Mouse (Mus musculus) liver, postnatal 0 days (tissue): ENCODE data around the gene Smyd3. TPM values are rescaled to one million over a fixed set of nuclear protein-coding genes. Genes with fewer than 3 reads are reported as not detected.

ENCODE experiments used
- ATAC-seq: fragments of 200-750 bp; cut with Nextera tagmentation; 2 replicates; pipeline ENCODE4 v1.8.0; 2017; ENCODE audit warnings: mild to moderate bottlenecking, moderate library complexity
- DNase-seq: peaks from one replicate; pipeline ENCODE4 v3.0.0-alpha.2; 2016
- H3K27ac ChIP-seq: fragments of 300-500 bp; sonication (generic); 2 replicates; pipeline ENCODE4 v1.5.1; 2014; ENCODE audit warnings: antibody characterized with exemption, moderate library complexity, mild to moderate bottlenecking, low read depth
- H3K27me3 ChIP-seq: fragments of 300-500 bp; sonication (generic); 2 replicates; pipeline ENCODE4 v1.6.1; 2014; ENCODE audit warnings: low read length, control low read depth, mixed read lengths; ENCODE audit not compliant: insufficient read depth
- H3K36me3 ChIP-seq: fragments of 300-500 bp; sonication (generic); replicated peaks from 2 replicates; pipeline ENCODE4 v1.6.1; 2014; ENCODE audit warnings: mild to moderate bottlenecking, control low read depth, low read length, moderate library complexity, mixed read lengths; ENCODE audit not compliant: insufficient read depth
- H3K4me1 ChIP-seq: fragments of 300-500 bp; sonication (generic); 2 replicates; pipeline ENCODE4 v1.6.1; 2014; ENCODE audit warnings: antibody characterized with exemption, mild to moderate bottlenecking, control low read depth; ENCODE audit not compliant: insufficient read depth
- H3K4me2 ChIP-seq: fragments of 300-500 bp; sonication (generic); 2 replicates; pipeline ENCODE4 v1.6.1; 2014; ENCODE audit warnings: low read depth, mild to moderate bottlenecking, low read length, moderate library complexity, mixed read lengths
- H3K4me3 ChIP-seq: fragments of 300-500 bp; sonication (generic); 2 replicates; pipeline ENCODE4 v1.5.1; 2014; ENCODE audit warnings: low read depth, low read length
- H3K9ac ChIP-seq: fragments of 300-500 bp; sonication (generic); replicated peaks from 2 replicates; pipeline ENCODE4 v1.6.1; 2014; ENCODE audit warnings: mild to moderate bottlenecking, moderate library complexity
- H3K9me3 ChIP-seq: fragments of 300-500 bp; sonication (generic); 2 replicates; pipeline ENCODE4 v1.6.1; 2016; ENCODE audit warnings: mild to moderate bottlenecking, control low read depth, low read length, mixed read lengths
- CTCF ChIP-seq: sonication (generic); IDR thresholded peaks from 2 replicates; pipeline ENCODE4 v1.5.1; 2016; ENCODE audit warnings: antibody characterized with exemption, low read depth
- EP300 ChIP-seq: IDR thresholded peaks from 2 replicates; pipeline ENCODE4 v1.6.1; 2016; ENCODE audit warnings: antibody characterized with exemption, low read depth, mild to moderate bottlenecking
- WGBS: fragments of 180-500 bp; shearing (Covaris S2); extraction: QIAGEN DNeasy Blood & Tissue Kit; methylation state at CpG from one replicate; pipeline ENCODE4 v1.1.7; 2014; ENCODE audit not compliant: insufficient replicate concordance; 5-methylcytosine and 5-hydroxymethylcytosine counted together
- polyA plus RNA-seq: library from polyadenylated mRNA; unstranded; fragments of >200 nt; fragmentation: Nextera tagmentation; extraction: Ambion mirVana; gene quantifications from 2 replicates; pipeline ENCODE4 v1.2.1, GENCODE M21; 2015

Smyd3 gene
- polyA plus RNA-seq, 1 experiment from 2014 or later: 5.1 TPM

GRCm38 (mm10) chr1:179436596-179436995 is 81.2 kb downstream of the Smyd3 start:
- H3K9ac ChIP-seq: no peak overlapping the region
- no peak for ATAC-seq
- no peaks in the 10 kb centered on the region for H3K9me3 ChIP-seq
- peaks cover 6% of the 10 kb centered on the region; the same call in 1 of the 2 replicates for H3K4me1 ChIP-seq
- no peak for TF ChIP-seq CTCF
- TF ChIP-seq EP300: no peak
- WGBS: 88% methylated on average over 11 of the region's 11 CpGs
- no peak overlapping the region for H3K27ac ChIP-seq
- no peak for DNase-seq
- no peak overlapping the region for H3K4me3 ChIP-seq
- no peaks in the 10 kb centered on the region for H3K36me3 ChIP-seq
- H3K4me2 ChIP-seq: no peak overlapping the region
- H3K27me3 ChIP-seq: no peaks in the 10 kb centered on the region

DNA sequence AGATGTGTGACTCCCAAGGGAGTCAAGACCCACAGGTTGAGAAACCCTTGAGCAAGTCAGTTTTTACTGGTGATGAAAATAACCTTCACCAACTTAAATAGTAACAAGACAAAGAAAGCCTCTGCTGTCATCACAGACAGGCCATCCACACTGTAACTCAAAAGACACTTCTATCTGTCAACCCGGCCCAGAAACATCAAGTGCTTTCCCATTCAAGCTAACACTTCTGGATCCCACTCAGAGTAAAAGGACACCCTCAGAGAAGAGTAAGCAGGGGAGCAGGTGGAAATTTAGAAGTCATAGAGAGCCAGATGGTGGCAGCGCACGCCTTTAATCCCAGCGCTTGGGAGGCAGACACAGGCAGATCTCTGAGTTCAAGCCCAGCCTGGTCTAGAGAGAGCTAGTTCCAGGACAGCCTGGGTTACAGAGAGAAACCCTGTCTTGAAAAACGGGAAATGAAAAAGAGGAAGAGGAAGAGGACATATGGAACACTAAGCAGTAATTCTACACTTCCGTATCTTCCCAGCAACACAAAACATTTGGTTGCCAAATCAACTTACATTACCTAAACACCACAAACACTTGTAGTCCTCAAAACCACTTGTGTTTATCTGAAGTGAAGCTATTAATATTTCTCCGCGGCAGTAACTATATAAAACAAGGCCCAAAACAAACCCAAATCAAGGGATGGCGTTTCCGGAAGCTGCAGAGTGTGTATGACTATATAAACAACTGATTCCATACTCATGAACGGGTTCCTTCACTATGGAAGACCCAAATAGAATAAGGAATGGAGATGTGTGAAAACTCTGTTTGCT is 83.2 kb downstream of the Smyd3 start:
- Histone ChIP-seq H3K9me3 (no peaks in the 10 kb centered on the region), H3K9ac (no peak overlapping the region), H3K27ac (peak overlapping the region; percentile 58), H3K4me2 (no peak overlapping the region), H3K4me1 (peaks cover 6% of the 10 kb centered on the region; the same call in 1 of the 2 replicates), H3K36me3 (no peaks in the 10 kb centered on the region), H3K27me3 (no peaks in the 10 kb centered on the region), H3K4me3 (no peak overlapping the region)
- WGBS: 75% methylated on average over 11 of the region's 11 CpGs
- DNase-seq (no peak), ATAC-seq (peak; percentile 32; the same call in 1 of the 2 replicates)
- no peak for TF ChIP-seq EP300
- no peak for TF ChIP-seq CTCF

GRCm38 (mm10) chr1:179433828-179434227 is 84.0 kb downstream of the Smyd3 start:
- peak; percentile 37 for DNase-seq
- H3K27ac ChIP-seq: peak overlapping the region; percentile 58; the same call in 1 of the 2 replicates
- H3K27me3 ChIP-seq: no peaks in the 10 kb centered on the region
- TF ChIP-seq CTCF: no peak
- TF ChIP-seq EP300: no peak
- peak; percentile 97 for ATAC-seq
- H3K36me3 ChIP-seq: no peaks in the 10 kb centered on the region
- H3K9ac ChIP-seq: no peak overlapping the region
- H3K4me3 ChIP-seq: no peak overlapping the region
- no peak overlapping the region for H3K4me2 ChIP-seq
- WGBS: 61% methylated on average over 7 of the region's 7 CpGs
- peaks cover 6% of the 10 kb centered on the region; the same call in 1 of the 2 replicates for H3K4me1 ChIP-seq
- no peaks in the 10 kb centered on the region for H3K9me3 ChIP-seq

DNA sequence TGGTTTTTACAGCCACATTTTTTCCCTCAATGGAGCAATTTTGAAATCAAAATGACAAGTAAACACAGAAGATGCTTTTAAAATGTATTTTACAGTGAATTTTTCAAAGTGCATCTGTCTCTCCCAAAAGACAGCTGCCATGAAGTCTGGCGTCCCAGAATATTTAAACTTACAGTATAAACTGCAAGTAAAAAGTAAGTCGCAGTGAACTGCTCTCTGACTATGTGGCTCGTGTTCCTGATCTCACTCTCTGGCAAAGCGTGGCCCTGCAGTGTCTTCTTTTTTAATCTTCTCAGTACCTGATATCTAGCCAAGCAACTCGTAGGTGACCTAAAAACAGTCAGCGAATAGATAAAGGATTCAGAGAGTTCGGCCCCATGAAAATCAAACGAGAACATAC is 84.5 kb downstream of the Smyd3 start:
- Histone ChIP-seq H3K27me3 (no peaks in the 10 kb centered on the region), H3K4me3 (no peak overlapping the region), H3K9me3 (no peaks in the 10 kb centered on the region), H3K27ac (no peak overlapping the region), H3K36me3 (no peaks in the 10 kb centered on the region), H3K9ac (no peak overlapping the region), H3K4me2 (no peak overlapping the region), H3K4me1 (peaks cover 6% of the 10 kb centered on the region; the same call in 1 of the 2 replicates)
- ATAC-seq (peak; percentile 30), DNase-seq (no peak)
- 76% methylated on average over 8 of the region's 8 CpGs for WGBS
- TF ChIP-seq CTCF (no peak), EP300 (no peak)

DNA sequence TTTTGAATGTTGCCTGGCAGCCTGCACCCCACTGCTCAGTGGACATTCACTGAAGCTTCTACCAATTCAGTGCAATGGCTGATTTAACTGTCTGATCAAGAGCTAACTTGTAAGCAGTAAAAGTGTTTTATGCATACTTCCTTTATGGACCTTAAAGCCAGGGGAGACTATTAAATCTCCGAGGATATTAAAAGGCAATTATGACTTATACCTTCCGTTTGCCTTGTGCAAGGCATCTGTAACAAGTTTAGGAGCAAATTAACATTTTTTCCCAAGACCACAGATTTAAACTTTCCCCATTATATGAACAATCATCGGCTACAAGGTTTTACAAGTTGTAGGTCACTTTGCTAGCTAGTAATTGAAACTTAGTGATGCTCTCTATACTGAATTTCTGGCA is 87.8 kb downstream of the Smyd3 start:
- H3K4me3 ChIP-seq: no peak overlapping the region
- H3K36me3 ChIP-seq: no peaks in the 10 kb centered on the region
- H3K9ac ChIP-seq: no peak overlapping the region
- no peaks in the 10 kb centered on the region for H3K9me3 ChIP-seq
- H3K4me1 ChIP-seq: peaks cover 6% of the 10 kb centered on the region; the same call in 1 of the 2 replicates
- ATAC-seq (no peak), DNase-seq (no peak)
- no peak overlapping the region for H3K4me2 ChIP-seq
- WGBS: 81% methylated on average over 3 of the region's 3 CpGs
- no peak for TF ChIP-seq EP300
- no peak for TF ChIP-seq CTCF
- H3K27me3 ChIP-seq: no peaks in the 10 kb centered on the region
- H3K27ac ChIP-seq: no peak overlapping the region

GRCm38 (mm10) chr1:179424879-179425472 is 92.9 kb downstream of the Smyd3 start:
- H3K27me3 ChIP-seq: no peaks in the 10 kb centered on the region
- H3K27ac ChIP-seq: no peak overlapping the region
- no peak for TF ChIP-seq CTCF
- no peak for TF ChIP-seq EP300
- ATAC-seq (no peak), DNase-seq (no peak)
- H3K9me3 ChIP-seq: no peaks in the 10 kb centered on the region
- WGBS: 85% methylated on average over 12 of the region's 12 CpGs
- no peak overlapping the region for H3K9ac ChIP-seq
- H3K4me2 ChIP-seq: no peak overlapping the region
- H3K4me1 ChIP-seq: no peaks in the 10 kb centered on the region
- H3K36me3 ChIP-seq: no peaks in the 10 kb centered on the region
- H3K4me3 ChIP-seq: no peak overlapping the region
